Mouse (Mus musculus): ENCODE data around the gene Pbp2. TPM values are rescaled to one million over a fixed set of nuclear protein-coding genes. Genes with fewer than 3 reads are reported as not detected.
A peak's percentile ranks its signal among the peaks of the same experiment; 100 is the strongest.

The Pbp2 gene
- polyA plus RNA-seq, 1 experiment, result not detected

GRCm38 (mm10) chr6:135304576-135305260 lies 5.5 kb downstream of the Pbp2 start:
- peaks cover 20% of the 10 kb centered on the region for H3K9me3 ChIP-seq
- peaks cover 29% of the 10 kb centered on the region for H3K27me3 ChIP-seq (replicated peaks)

GRCm38 (mm10) chr6:135302421-135303125 lies 7.6 kb downstream of the Pbp2 start:
- H3K27me3 ChIP-seq (replicated peaks), result peaks cover 39% of the 10 kb centered on the region
- no peaks in the 10 kb centered on the region for H3K4me1 ChIP-seq
- TF ChIP-seq FLI1 (IDR thresholded peaks at IDR 0.05; ENCODE audit: low read length), result no peak
- no peak for TF ChIP-seq GATA1 (IDR thresholded peaks at IDR 0.05; ENCODE audit: borderline replicate concordance, low read length)
- H3K9me3 ChIP-seq, result 0 out of 2 replicates have a peak, but pooled peaks cover under 1% of the 10 kb centered on the region
- H3K4me3 ChIP-seq (replicated peaks), result no peak overlapping the region
- no peaks in the 10 kb centered on the region for H3K36me3 ChIP-seq (replicated peaks; ENCODE audit: low read length)

More at GRCm38 (mm10) chr6:135304576-135305260, 5.5 kb downstream of the Pbp2 start:
- Histone ChIP-seq H3K4me3 (replicated peaks) (no peak overlapping the region), H3K36me3 (replicated peaks; ENCODE audit: low read length) (no peaks in the 10 kb centered on the region), H3K4me1 (no peaks in the 10 kb centered on the region)
- TF ChIP-seq GATA1 (IDR thresholded peaks at IDR 0.05; ENCODE audit: borderline replicate concordance, low read length), result no peak
- no peak for TF ChIP-seq FLI1 (IDR thresholded peaks at IDR 0.05; ENCODE audit: low read length)

DNA sequence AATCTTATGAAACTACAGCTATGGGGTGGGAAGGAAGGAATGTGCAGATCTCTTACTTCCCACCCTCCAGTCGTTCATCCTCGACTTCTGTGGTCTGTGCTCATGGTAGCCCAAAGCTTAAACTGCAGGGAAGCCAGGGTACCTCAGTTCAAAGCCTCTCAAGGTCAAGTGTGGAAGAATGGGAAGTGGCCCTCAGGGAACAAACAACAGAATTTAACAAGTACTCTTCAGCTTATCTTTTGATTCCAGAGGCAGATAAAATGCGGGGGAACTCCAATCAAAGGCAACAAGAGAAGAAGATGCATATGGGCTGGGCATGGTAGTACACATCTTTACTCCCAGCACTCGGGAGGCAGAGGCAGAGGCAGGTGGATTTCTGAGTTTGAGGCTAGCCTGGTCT lies 9.7 kb downstream of the Pbp2 start:
- Histone ChIP-seq H3K27me3 (replicated peaks) (peaks cover 46% of the 10 kb centered on the region), H3K9me3 (no peaks in the 10 kb centered on the region), H3K36me3 (replicated peaks; ENCODE audit: low read length) (no peaks in the 10 kb centered on the region), H3K4me1 (peaks cover 6% of the 10 kb centered on the region; the same call in 1 of the 2 replicates), H3K4me3 (replicated peaks) (no peak overlapping the region)
- no peak for TF ChIP-seq FLI1 (IDR thresholded peaks at IDR 0.05; ENCODE audit: low read length)
- no peak for TF ChIP-seq GATA1 (IDR thresholded peaks at IDR 0.05; ENCODE audit: borderline replicate concordance, low read length)

DNA sequence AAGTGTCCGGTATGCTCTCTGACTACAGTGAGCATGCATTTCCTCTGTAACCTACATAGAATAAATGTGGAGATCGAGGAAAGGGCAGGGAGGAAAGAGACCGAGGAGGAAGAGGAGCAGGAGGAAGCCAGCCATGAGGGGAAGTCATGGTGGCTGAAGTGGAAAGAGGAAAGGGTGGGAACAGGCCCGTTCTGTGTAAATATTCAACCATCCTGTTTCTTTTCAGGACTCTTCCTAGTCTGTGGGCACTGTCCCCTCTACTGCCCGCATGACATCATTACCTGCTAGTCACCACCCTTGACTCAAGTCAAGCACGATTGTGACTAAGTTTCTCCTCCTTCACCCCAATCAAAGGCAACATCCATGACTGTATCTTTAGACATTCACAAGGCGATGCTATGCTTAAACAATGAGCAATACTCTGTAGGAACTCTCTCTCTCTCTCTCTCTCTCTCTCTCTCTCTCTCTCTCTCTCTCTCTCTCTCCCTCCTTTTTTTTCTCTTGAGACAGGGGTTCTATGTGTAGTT lies 11.1 kb downstream of the Pbp2 start:
- peaks cover 38% of the 10 kb centered on the region for H3K27me3 ChIP-seq (replicated peaks)
- H3K9me3 ChIP-seq, result no peaks in the 10 kb centered on the region
- TF ChIP-seq FLI1 (IDR thresholded peaks at IDR 0.05; ENCODE audit: low read length) (no peak), GATA1 (IDR thresholded peaks at IDR 0.05; ENCODE audit: borderline replicate concordance, low read length) (no peak)
- H3K4me3 ChIP-seq (replicated peaks), result no peak overlapping the region
- peaks cover 6% of the 10 kb centered on the region; the same call in 1 of the 2 replicates for H3K4me1 ChIP-seq
- no peaks in the 10 kb centered on the region for H3K36me3 ChIP-seq (replicated peaks; ENCODE audit: low read length)

DNA sequence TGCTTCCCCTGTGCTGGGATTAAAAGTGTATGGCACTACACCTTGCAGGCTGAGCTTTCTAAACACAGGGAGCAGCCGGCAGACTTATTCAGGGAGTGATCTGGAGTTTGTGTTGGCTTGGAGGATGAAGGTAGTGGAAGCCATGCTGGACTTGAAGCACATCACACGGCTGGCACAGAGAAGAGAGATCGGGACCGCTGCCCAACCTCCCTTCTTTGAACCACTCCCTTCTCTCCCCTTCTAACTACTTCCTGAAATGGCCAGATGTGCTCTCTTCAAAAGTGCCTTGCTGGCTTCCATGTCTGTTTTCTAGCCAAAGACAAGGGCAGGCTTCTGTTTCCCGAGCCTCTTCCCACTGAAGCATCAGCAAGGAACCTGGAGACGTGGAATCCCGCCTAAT lies 12.6 kb downstream of the Pbp2 start:
- H3K4me1 ChIP-seq, result peaks cover 6% of the 10 kb centered on the region; the same call in 1 of the 2 replicates
- peaks cover 34% of the 10 kb centered on the region for H3K27me3 ChIP-seq (replicated peaks)
- TF ChIP-seq FLI1 (IDR thresholded peaks at IDR 0.05; ENCODE audit: low read length) (no peak), GATA1 (IDR thresholded peaks at IDR 0.05; ENCODE audit: borderline replicate concordance, low read length) (no peak)
- no peaks in the 10 kb centered on the region for H3K9me3 ChIP-seq
- no peak overlapping the region for H3K4me3 ChIP-seq (replicated peaks)
- H3K36me3 ChIP-seq (replicated peaks; ENCODE audit: low read length), result no peaks in the 10 kb centered on the region

DNA sequence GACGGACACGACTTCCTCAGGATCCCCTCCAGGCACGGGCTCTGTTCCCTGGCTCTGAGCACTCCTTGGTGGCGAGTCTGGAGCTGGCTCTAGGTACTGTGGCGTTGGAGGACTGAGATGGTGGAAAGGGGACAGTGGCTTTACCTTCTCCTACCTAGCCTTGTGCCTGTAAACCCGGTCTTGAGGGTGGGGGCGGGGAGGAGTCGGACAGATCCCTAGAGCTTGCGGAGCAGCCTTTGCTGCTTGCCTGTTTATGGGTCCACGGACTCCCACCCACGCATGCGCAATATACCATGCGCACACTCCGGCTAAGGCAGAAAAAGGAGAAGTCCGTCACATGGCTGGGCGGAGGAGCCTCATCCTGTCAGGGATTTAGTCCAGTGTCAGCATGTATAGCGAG lies 13.9 kb downstream of the Pbp2 start:
- H3K4me3 ChIP-seq (replicated peaks), result peak overlapping the region; percentile 64
- peaks cover 6% of the 10 kb centered on the region; the same call in 1 of the 2 replicates for H3K4me1 ChIP-seq
- peaks cover 24% of the 10 kb centered on the region for H3K27me3 ChIP-seq (replicated peaks)
- H3K9me3 ChIP-seq, result no peaks in the 10 kb centered on the region
- no peak for TF ChIP-seq FLI1 (IDR thresholded peaks at IDR 0.05; ENCODE audit: low read length)
- no peak for TF ChIP-seq GATA1 (IDR thresholded peaks at IDR 0.05; ENCODE audit: borderline replicate concordance, low read length)
- H3K36me3 ChIP-seq (replicated peaks; ENCODE audit: low read length), result no peaks in the 10 kb centered on the region

GRCm38 (mm10) chr6:135295082-135295861 lies 14.9 kb downstream of the Pbp2 start:
- H3K9me3 ChIP-seq, result no peaks in the 10 kb centered on the region
- TF ChIP-seq GATA1 (IDR thresholded peaks at IDR 0.05; ENCODE audit: borderline replicate concordance, low read length), result no peak
- H3K36me3 ChIP-seq (replicated peaks; ENCODE audit: low read length), result no peaks in the 10 kb centered on the region
- H3K4me1 ChIP-seq, result peaks cover 6% of the 10 kb centered on the region; the same call in 1 of the 2 replicates
- H3K27me3 ChIP-seq (replicated peaks), result peaks cover 20% of the 10 kb centered on the region
- H3K4me3 ChIP-seq (replicated peaks), result no peak overlapping the region

DNA sequence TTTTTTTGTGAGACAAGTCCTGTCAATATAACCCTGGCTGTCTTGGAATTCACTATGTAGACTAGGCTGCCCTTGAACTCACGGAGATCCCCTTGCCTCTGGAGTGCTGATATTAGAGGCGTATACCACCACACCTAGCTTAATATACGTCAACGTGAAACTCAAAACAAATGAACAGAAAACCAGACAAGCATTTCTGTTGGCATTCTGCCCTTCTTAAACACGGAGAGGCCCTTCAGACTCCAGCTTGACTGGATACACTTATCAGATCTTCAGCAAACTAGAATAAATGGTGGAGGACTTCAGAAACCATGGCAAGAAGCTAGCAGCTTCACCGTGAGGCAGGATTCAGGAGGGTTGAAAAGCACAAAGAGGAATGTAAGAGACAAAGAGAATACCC lies 16.1 kb downstream of the Pbp2 start:
- Histone ChIP-seq H3K27me3 (replicated peaks) (peaks cover 25% of the 10 kb centered on the region), H3K4me3 (replicated peaks) (no peak overlapping the region), H3K9me3 (no peaks in the 10 kb centered on the region), H3K4me1 (peaks cover 6% of the 10 kb centered on the region; the same call in 1 of the 2 replicates), H3K36me3 (replicated peaks; ENCODE audit: low read length) (no peaks in the 10 kb centered on the region)
- no peak for TF ChIP-seq GATA1 (IDR thresholded peaks at IDR 0.05; ENCODE audit: borderline replicate concordance, low read length)
- TF ChIP-seq FLI1 (IDR thresholded peaks at IDR 0.05; ENCODE audit: low read length), result no peak

GRCm38 (mm10) chr6:135292391-135292790 lies 17.8 kb downstream of the Pbp2 start:
- no peak for TF ChIP-seq FLI1 (IDR thresholded peaks at IDR 0.05; ENCODE audit: low read length)
- no peak for TF ChIP-seq GATA1 (IDR thresholded peaks at IDR 0.05; ENCODE audit: borderline replicate concordance, low read length)
- Histone ChIP-seq H3K4me3 (replicated peaks) (no peak overlapping the region), H3K4me1 (peaks cover 6% of the 10 kb centered on the region; the same call in 1 of the 2 replicates), H3K9me3 (no peaks in the 10 kb centered on the region), H3K36me3 (replicated peaks; ENCODE audit: low read length) (no peaks in the 10 kb centered on the region), H3K27me3 (replicated peaks) (peaks cover 15% of the 10 kb centered on the region)
